Mouse (Mus musculus) heart, adult 2 months (tissue): ENCODE measurements around the gene Gpr135.

Source experiments
- CTCF ChIP-seq: fragments of 200-600 bp; IDR thresholded peaks from 2 replicates; pipeline ENCODE4 v1.8.1; 2022; ENCODE audit warnings: antibody characterized with exemption, mild to moderate bottlenecking, moderate library complexity
- EP300 ChIP-seq: fragments of 200-500 bp; IDR thresholded peaks from 2 replicates; pipeline ENCODE4 v1.6.1; 2011; ENCODE audit warnings: low read depth, low read length, control low read depth; ENCODE audit not compliant: insufficient read depth
- POLR2A ChIP-seq: fragments of 200-500 bp; IDR thresholded peaks from 2 replicates; pipeline ENCODE4 v1.6.1; 2011; ENCODE audit warnings: mild to moderate bottlenecking, low read depth, low read length, control low read depth; ENCODE audit not compliant: insufficient read depth

DNA sequence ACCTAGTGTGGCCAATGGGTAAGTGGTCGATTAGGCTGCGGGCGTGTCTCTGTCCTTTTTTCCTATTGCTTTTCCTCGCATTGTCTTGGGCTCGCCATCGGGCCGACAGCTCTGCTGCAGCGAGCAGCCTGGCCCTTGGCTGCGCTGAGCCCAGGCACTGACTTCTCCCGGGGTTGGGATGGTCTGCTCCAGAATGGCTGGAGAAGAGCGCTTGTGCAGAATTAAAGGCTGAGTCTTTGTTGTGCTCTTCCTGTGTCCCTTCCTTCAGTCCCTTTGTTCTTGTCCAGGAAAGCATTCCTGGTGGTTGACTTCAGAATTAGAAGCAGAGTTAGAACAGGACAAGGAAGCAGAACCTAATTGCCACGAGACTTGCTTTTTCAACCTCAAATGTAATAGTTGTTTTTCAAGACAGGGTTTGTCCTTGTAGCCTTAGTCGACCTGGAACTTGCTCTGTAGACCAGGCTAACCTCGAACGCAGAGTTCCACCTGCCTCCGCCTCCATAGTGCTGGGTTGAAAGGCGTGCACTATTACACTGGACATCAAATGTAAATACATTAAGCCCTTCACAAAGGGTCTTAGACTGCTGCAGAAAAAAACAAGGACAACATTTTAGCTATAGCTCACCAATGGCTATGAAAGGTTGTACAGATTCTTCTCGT, 15.4 kb upstream of the Gpr135 start:
- no peak for TF ChIP-seq EP300
- peak; percentile 70 for TF ChIP-seq POLR2A
- TF ChIP-seq CTCF = no peak
